Mouse (Mus musculus) bone marrow macrophage, adult 2 months (primary cell): ENCODE data around the gene Ikzf2. TPM values are rescaled to one million over a fixed set of nuclear protein-coding genes. Genes with fewer than 3 reads are reported as not detected.

Experiments
- H3K27ac ChIP-seq: 2 replicates; pipeline ENCODE4 v1.5.1; 2012; ENCODE audit warnings: low read depth, low read length; ENCODE audit not compliant: insufficient read depth
- H3K4me1 ChIP-seq: 2 replicates; pipeline ENCODE4 v1.6.1; 2012; ENCODE audit warnings: low read length; ENCODE audit not compliant: control insufficient read depth, insufficient read depth
- H3K4me3 ChIP-seq: 2 replicates; pipeline ENCODE4 v1.5.1; 2012; ENCODE audit warnings: mild to moderate bottlenecking, low read length, moderate library complexity; ENCODE audit not compliant: insufficient read depth
- CTCF ChIP-seq: IDR thresholded peaks from 2 replicates; pipeline ENCODE4 v1.5.1; 2012; ENCODE audit warnings: low read depth, mild to moderate bottlenecking, low read length, moderate library complexity
- POLR2A ChIP-seq: IDR thresholded peaks from 2 replicates; pipeline ENCODE4 v1.6.1; 2012; ENCODE audit warnings: mild to moderate bottlenecking, low read depth, low read length, borderline replicate concordance
- polyA plus RNA-seq: library from polyadenylated mRNA; stranded (reverse); fragments of >200 nt; gene quantifications from 2 replicates; pipeline ENCODE4 v1.2.4, GENCODE M21; 2012; ENCODE audit not compliant: missing spikeins, insufficient read depth, insufficient read length

Gene Ikzf2
- polyA plus RNA-seq, 1 experiment: 1.8 TPM

- Histone ChIP-seq H3K4me3 (no peak overlapping the region), H3K4me1 (no peaks in the 10 kb centered on the region), H3K27ac (no peak overlapping the region)
- TF ChIP-seq CTCF (no peak), POLR2A (no peak)
Measured at GRCm38 (mm10) chr1:69638321-69638720, 48.7 kb downstream of the Ikzf2 start.

GRCm38 (mm10) chr1:69637907-69638306 is 49.1 kb downstream of the Ikzf2 start:
- Histone ChIP-seq H3K4me3 (no peak overlapping the region), H3K27ac (no peak overlapping the region), H3K4me1 (no peaks in the 10 kb centered on the region)
- TF ChIP-seq POLR2A: no peak
- TF ChIP-seq CTCF: no peak

GRCm38 (mm10) chr1:69634259-69634658 is 52.8 kb downstream of the Ikzf2 start:
- H3K27ac ChIP-seq: no peak overlapping the region
- no peak overlapping the region for H3K4me3 ChIP-seq
- TF ChIP-seq POLR2A (no peak), CTCF (no peak)
- H3K4me1 ChIP-seq: no peaks in the 10 kb centered on the region

GRCm38 (mm10) chr1:69630508-69630907 is 56.5 kb downstream of the Ikzf2 start:
- TF ChIP-seq POLR2A (no peak), CTCF (no peak)
- Histone ChIP-seq H3K4me3 (no peak overlapping the region), H3K4me1 (no peaks in the 10 kb centered on the region), H3K27ac (no peak overlapping the region)

GRCm38 (mm10) chr1:69629513-69629912 is 57.5 kb downstream of the Ikzf2 start:
- TF ChIP-seq POLR2A (no peak), CTCF (no peak)
- no peak overlapping the region for H3K4me3 ChIP-seq
- H3K4me1 ChIP-seq: no peaks in the 10 kb centered on the region
- no peak overlapping the region for H3K27ac ChIP-seq

- TF ChIP-seq POLR2A (no peak), CTCF (no peak)
- Histone ChIP-seq H3K27ac (no peak overlapping the region), H3K4me3 (no peak overlapping the region), H3K4me1 (no peaks in the 10 kb centered on the region)
Measured at GRCm38 (mm10) chr1:69612076-69612475, 75.0 kb downstream of the Ikzf2 start.

DNA sequence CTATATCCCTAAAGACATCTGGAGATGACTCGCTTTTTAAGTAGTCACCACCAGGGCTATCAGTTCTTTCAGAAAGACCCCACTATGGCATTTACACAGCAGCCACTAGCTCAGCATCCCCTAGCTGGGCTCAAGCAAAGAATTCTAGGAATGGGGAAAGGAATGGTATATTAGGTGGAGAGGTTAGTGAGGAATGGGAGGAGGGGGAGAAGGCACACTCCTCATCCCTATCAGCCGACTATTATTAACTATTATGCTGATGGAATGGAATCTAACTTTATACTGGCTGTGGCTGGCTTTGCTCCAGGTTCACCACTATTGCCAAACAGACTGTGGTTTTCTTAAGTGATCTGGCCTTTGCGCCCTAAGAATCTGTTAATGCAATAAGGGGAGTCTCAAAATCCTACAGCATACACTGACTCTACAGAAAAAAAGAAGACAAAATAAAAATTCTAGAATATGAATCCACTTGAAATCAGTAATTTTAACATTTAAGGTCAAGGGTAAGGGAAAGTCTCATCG is 75.8 kb downstream of the Ikzf2 start:
- Histone ChIP-seq H3K4me1 (no peaks in the 10 kb centered on the region), H3K27ac (no peak overlapping the region), H3K4me3 (no peak overlapping the region)
- TF ChIP-seq CTCF (no peak), POLR2A (no peak)

DNA sequence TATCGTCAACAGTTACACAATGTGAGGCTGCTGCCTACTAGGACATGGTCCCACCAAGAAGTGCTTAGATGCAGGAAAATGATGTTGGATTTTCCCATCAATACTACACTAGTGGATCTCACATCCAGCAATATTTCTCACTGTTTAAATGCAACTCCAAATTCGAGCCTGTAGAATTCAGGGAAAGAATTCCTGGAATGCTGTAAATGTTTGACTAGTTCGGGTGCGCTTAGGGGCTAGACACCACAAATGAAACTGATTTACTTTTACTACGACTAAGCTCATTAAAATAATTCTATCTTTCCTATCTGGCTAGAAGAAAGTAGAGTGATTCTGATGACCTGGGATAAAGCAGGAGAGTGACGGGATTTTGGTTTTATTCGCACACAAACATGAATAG is 76.3 kb downstream of the Ikzf2 start:
- Histone ChIP-seq H3K4me1 (no peaks in the 10 kb centered on the region), H3K4me3 (no peak overlapping the region), H3K27ac (no peak overlapping the region)
- TF ChIP-seq CTCF (no peak), POLR2A (no peak)

- no peaks in the 10 kb centered on the region for H3K4me1 ChIP-seq
- H3K27ac ChIP-seq: no peak overlapping the region
- H3K4me3 ChIP-seq: no peak overlapping the region
- TF ChIP-seq CTCF: no peak
- no peak for TF ChIP-seq POLR2A
Measured at GRCm38 (mm10) chr1:69608846-69609245, 78.2 kb downstream of the Ikzf2 start.

DNA sequence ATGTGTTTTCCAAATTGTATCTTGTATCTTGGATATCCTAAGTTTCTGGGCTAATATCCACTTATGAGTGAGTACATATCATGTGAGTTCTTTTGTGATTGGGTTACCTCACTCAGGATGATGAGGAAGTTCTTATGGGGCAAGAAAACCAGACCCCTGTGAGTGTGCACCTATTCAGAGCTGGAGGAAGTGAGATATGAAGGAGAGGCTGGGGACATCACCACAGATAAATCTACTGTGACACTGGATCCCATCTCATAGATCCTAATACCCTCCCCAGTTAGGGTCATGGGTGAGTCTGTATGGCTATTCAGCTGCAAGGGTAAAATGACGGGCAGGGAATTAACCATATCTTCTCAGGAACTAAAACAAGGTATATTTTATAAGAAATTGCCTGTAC is 80.2 kb downstream of the Ikzf2 start:
- no peaks in the 10 kb centered on the region for H3K4me1 ChIP-seq
- TF ChIP-seq POLR2A (no peak), CTCF (no peak)
- no peak overlapping the region for H3K27ac ChIP-seq
- H3K4me3 ChIP-seq: no peak overlapping the region

- Histone ChIP-seq H3K27ac (no peak overlapping the region), H3K4me3 (no peak overlapping the region), H3K4me1 (no peaks in the 10 kb centered on the region)
- TF ChIP-seq CTCF: no peak
- TF ChIP-seq POLR2A: no peak
Measured at GRCm38 (mm10) chr1:69604213-69604612, 82.8 kb downstream of the Ikzf2 start.
